Mouse (Mus musculus) CH12.LX (cell line): ENCODE measurements around the gene Emd. TPM values are rescaled to one million over a fixed set of nuclear protein-coding genes. Genes with fewer than 3 reads are reported as not detected.

Experiments
- DNase-seq: peaks from one replicate; pipeline ENCODE4 v3.0.0-alpha.2; 2013; ENCODE audit errors: extremely low read depth
- H3K27ac ChIP-seq: 2 replicates; pipeline ENCODE4 v1.5.1; 2012; ENCODE audit warnings: low read depth, mild to moderate bottlenecking, control low read depth, moderate library complexity; ENCODE audit not compliant: insufficient read depth
- H3K27me3 ChIP-seq: replicated peaks from 2 replicates; pipeline ENCODE3; 2012; ENCODE audit warnings: inconsistent platforms
- H3K36me3 ChIP-seq, 2 experiments: replicated peaks in 1 of 2; 2 replicates each; pipeline versions ENCODE3 to v1.6.1; 2012; ENCODE audit warnings: inconsistent platforms in 1 of 2, low read length in 1 of 2, mild to moderate bottlenecking in 1 of 2, mixed read lengths in 1 of 2, moderate library complexity in 1 of 2; ENCODE audit not compliant: control insufficient read depth in 1 of 2, insufficient read depth in 1 of 2
- H3K4me1 ChIP-seq, 2 experiments: 2 replicates each; pipeline ENCODE4 v1.6.1; 2012; ENCODE audit warnings: inconsistent platforms in 1 of 2, moderate library complexity in 1 of 2; ENCODE audit not compliant: insufficient read depth in 2 of 2, control insufficient read depth in 1 of 2
- H3K4me2 ChIP-seq: 2 replicates; pipeline ENCODE4 v1.6.1; 2012; ENCODE audit warnings: low read depth, mild to moderate bottlenecking, control low read depth; ENCODE audit not compliant: poor library complexity, insufficient read depth, severe bottlenecking
- H3K4me3 ChIP-seq, 3 experiments: fragments of 150-350 bp in 1 of 3; sonication (generic) in 1 of 3; replicated peaks in 1 of 3; 2 replicates each; pipeline versions ENCODE3 to v1.5.1; 2011 to 2012; ENCODE audit warnings: low read depth in 2 of 3, low read length in 2 of 3, mild to moderate bottlenecking in 2 of 3, moderate library complexity in 2 of 3, control low read depth in 1 of 3, improper control_type of control experiment in 1 of 3, inconsistent platforms in 1 of 3, mixed read lengths in 1 of 3; ENCODE audit not compliant: poor library complexity in 1 of 3
- H3K79me2 ChIP-seq: replicated peaks from 2 replicates; pipeline ENCODE4 v1.6.1; 2012; ENCODE audit warnings: mild to moderate bottlenecking, moderate library complexity; ENCODE audit not compliant: control insufficient read depth, poor library complexity, insufficient read depth, severe bottlenecking; ENCODE audit errors: extremely low read depth
- H3K9ac ChIP-seq: 2 replicates; pipeline ENCODE4 v1.6.1; 2012; ENCODE audit warnings: low read depth, mild to moderate bottlenecking, control low read depth, moderate library complexity; ENCODE audit not compliant: insufficient read depth
- H3K9me3 ChIP-seq: replicated peaks from 2 replicates; pipeline ENCODE3; 2012; ENCODE audit warnings: low read length, inconsistent platforms, mixed read lengths
- CHD2 ChIP-seq: IDR thresholded peaks from 2 replicates; pipeline ENCODE4 v1.6.1; 2011; ENCODE audit warnings: low read length, improper control_type of control experiment
- GABPA ChIP-seq: IDR thresholded peaks from 2 replicates; pipeline ENCODE4 v1.6.1; 2012; ENCODE audit warnings: low read depth, low read length, improper control_type of control experiment, inconsistent platforms; ENCODE audit not compliant: insufficient replicate concordance
- HCFC1 ChIP-seq: IDR thresholded peaks from 2 replicates; pipeline ENCODE4 v1.6.1; 2012; ENCODE audit warnings: low read depth, mild to moderate bottlenecking, inconsistent platforms, low read length, improper control_type of control experiment
- IRF4 ChIP-seq: IDR thresholded peaks from 2 replicates; pipeline ENCODE4 v1.6.1; 2014; ENCODE audit warnings: low read depth, mild to moderate bottlenecking, inconsistent platforms, low read length, improper control_type of control experiment
- JUN ChIP-seq: IDR thresholded peaks from 2 replicates; pipeline ENCODE4 v1.6.1; 2011; ENCODE audit warnings: low read depth, mild to moderate bottlenecking, low read length, improper control_type of control experiment, moderate library complexity; ENCODE audit not compliant: insufficient read depth
- JUND ChIP-seq: conservative IDR thresholded peaks from 2 replicates; pipeline ENCODE4 v1.6.1; 2011; ENCODE audit warnings: low read depth, low read length, improper control_type of control experiment
- MAZ ChIP-seq: IDR thresholded peaks from 2 replicates; pipeline ENCODE4 v1.6.1; 2012; ENCODE audit warnings: low read depth, mild to moderate bottlenecking, inconsistent platforms, low read length, improper control_type of control experiment, moderate library complexity
- MYC ChIP-seq: IDR thresholded peaks from 2 replicates; pipeline ENCODE4 v1.6.1; 2011; ENCODE audit warnings: low read depth, mild to moderate bottlenecking, improper control_type of control experiment, low read length
- SIN3A ChIP-seq: IDR thresholded peaks from 2 replicates; pipeline ENCODE4 v1.6.1; 2012; ENCODE audit warnings: low read length, improper control_type of control experiment, inconsistent platforms
- TBP ChIP-seq: conservative IDR thresholded peaks from 2 replicates; pipeline ENCODE4 v1.6.1; 2011; ENCODE audit warnings: low read depth, low read length, improper control_type of control experiment
- TCF12 ChIP-seq: IDR thresholded peaks from 2 replicates; pipeline ENCODE4 v1.6.1; 2014; ENCODE audit warnings: low read depth, mild to moderate bottlenecking, inconsistent platforms, low read length, improper control_type of control experiment
- ZKSCAN1 ChIP-seq: IDR thresholded peaks from 2 replicates; pipeline ENCODE4 v1.6.1; 2012; ENCODE audit warnings: low read depth, inconsistent platforms, low read length, improper control_type of control experiment, borderline replicate concordance
- ZMIZ1 ChIP-seq: IDR thresholded peaks from 2 replicates; pipeline ENCODE4 v1.6.1; 2012; ENCODE audit warnings: low read depth, mild to moderate bottlenecking, inconsistent platforms, low read length, improper control_type of control experiment
- ZNF384 ChIP-seq: IDR thresholded peaks from 2 replicates; pipeline ENCODE4 v1.6.1; 2012; ENCODE audit warnings: low read depth, low read length, improper control_type of control experiment, inconsistent platforms
- dilution Hi-C: fragments of 300-500 bp; cut with MboI; formaldehyde crosslinking; loops from 2 replicates; pipeline ENCODE4 v1.14.3; 2020; ENCODE audit warnings: low sequenced_read_pairs; ENCODE audit not compliant: extremely low pct_unique_long_range_greater_than_20kb, extremely low pct_ligation_motif_present
- in situ Hi-C: fragments of 300-500 bp; cut with MboI; formaldehyde crosslinking; loops from 3 replicates; pipeline ENCODE4 v1.14.3; 2019; ENCODE audit warnings: low sequenced_read_pairs, low pct_ligation_motif_present, low pct_unique_long_range_greater_than_20kb, mixed read lengths
- polyA plus RNA-seq: library from polyadenylated mRNA; unstranded; fragments of >175 nt; gene quantifications from 2 replicates; pipeline ENCODE4 v1.2.1, GENCODE M21; 2012; ENCODE audit warnings: low read depth; ENCODE audit not compliant: insufficient read length
- total RNA-seq, 2 experiments: library from RNA; depleted of rRNA; stranded (reverse); fragments of 300-350 nt in 1 of 2; fragments of >200 nt in 1 of 2; gene quantifications; 2 replicates each; pipeline ENCODE4 v1.2.3; 2012 to 2014

The Emd gene
- total and polyA plus RNA-seq, 3 experiments, result 65.4 to 132 (median 99.4) TPM

DNA sequence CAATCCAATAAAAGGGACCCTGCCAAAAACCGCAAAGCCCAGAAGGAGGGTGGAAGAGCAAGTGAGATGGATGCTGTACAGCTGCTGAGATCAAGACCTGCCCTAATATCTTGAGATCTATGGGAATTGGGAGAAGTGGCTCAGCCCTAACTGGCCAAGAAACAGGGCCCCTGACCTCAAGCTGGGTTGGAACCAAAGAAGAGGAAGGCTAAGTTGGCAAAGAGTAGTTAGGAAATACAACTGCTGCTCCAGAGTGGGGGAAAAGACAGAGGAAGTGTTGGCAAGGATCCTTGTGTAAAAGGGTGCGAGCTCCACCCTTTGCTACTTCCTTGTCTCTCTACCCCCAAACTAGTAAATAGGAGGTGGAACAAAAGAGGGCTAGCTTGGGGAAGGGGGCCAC lies 11.1 kb upstream of the Emd start:
- Histone ChIP-seq H3K27me3 (no peaks in the 10 kb centered on the region), H3K9me3 (no peaks in the 10 kb centered on the region), H3K27ac (peak overlapping the region; percentile 53), H3K36me3 (peaks cover 41 to 47% of the 10 kb centered on the region in 2 experiments), H3K79me2 (peaks cover 13% of the 10 kb centered on the region; the same call in 1 of the 2 replicates), H3K4me1 (peaks cover 4 to 17% of the 10 kb centered on the region in 2 experiments; a peak in 3 of 4 replicates), H3K4me3 (no peak overlapping the region), H3K9ac (no peak overlapping the region), H3K4me2 (peak overlapping the region; percentile 45; the same call in 1 of the 2 replicates)
- no peak for DNase-seq
- TF ChIP-seq TBP (no peak), ZMIZ1 (no peak), GABPA (no peak), TCF12 (no peak), SIN3A (no peak), JUN (no peak), ZKSCAN1 (no peak), CHD2 (no peak), JUND (no peak)
- in situ Hi-C loops (loop anchor here (10.0 kb wide), 1 partner anchor 119 kb away; the partner anchor contains the start of gene Opn1mw), dilution Hi-C loops (no loop called here)

DNA sequence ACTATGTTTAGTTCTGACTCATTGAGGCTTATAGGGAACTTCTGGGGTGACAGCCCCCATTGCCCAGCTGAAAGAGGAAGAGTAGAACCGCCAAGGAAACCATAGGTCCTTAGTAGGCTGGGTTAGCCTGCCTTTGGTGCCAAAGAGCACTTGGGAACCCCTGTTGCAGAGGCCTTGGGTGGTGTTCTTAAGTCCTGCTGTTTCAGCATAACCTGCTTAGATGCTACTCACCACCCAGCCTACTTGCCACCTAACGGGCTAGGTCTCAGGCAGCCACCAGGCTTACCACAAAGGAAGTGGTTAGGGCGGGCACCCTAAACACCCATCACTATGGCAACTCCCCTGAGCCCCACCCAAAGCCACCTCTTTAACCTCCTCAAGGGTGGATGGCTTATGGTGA lies 10.7 kb upstream of the Emd start:
- TF ChIP-seq ZKSCAN1 (no peak), JUND (no peak), GABPA (no peak), HCFC1 (no peak), MYC (no peak), MAZ (no peak)
- TF ChIP-seq, all 38 proteins: peak for 0
- DNase-seq, result peak; percentile 66
- Histone ChIP-seq H3K79me2 (peaks cover 13% of the 10 kb centered on the region; the same call in 1 of the 2 replicates), H3K27me3 (no peaks in the 10 kb centered on the region), H3K27ac (peak overlapping the region; percentile 53; the same call in 1 of the 2 replicates), H3K4me3 (no peak overlapping the region), H3K9me3 (no peaks in the 10 kb centered on the region), H3K4me2 (peak overlapping the region; percentile 90), H3K9ac (no peak overlapping the region), H3K4me1 (peaks cover 4 to 19% of the 10 kb centered on the region in 2 experiments; a peak in 3 of 4 replicates), H3K36me3 (peaks cover 39 to 43% of the 10 kb centered on the region in 2 experiments)
- dilution Hi-C loops (no loop called here), in situ Hi-C loops (loop anchor here (10.0 kb wide), 1 partner anchor 119 kb away; the partner anchor contains the start of gene Opn1mw)

GRCm38 (mm10) chrX:74244614-74245083 lies 9.8 kb upstream of the Emd start:
- H3K27me3 ChIP-seq, result no peaks in the 10 kb centered on the region
- peak overlapping the region; percentile 80; the same call in 1 of the 2 replicates for H3K9ac ChIP-seq
- peaks cover 13% of the 10 kb centered on the region; the same call in 1 of the 2 replicates for H3K79me2 ChIP-seq
- H3K27ac ChIP-seq, result peak overlapping the region; percentile 53; the same call in 1 of the 2 replicates
- no peaks in the 10 kb centered on the region for H3K9me3 ChIP-seq
- in situ Hi-C loops (loop anchor here (5.0 to 10.0 kb wide), 2 partner anchors 120 to 168 kb away; partner anchors contain the start of gene Opn1mw), dilution Hi-C loops (no loop called here)
- H3K36me3 ChIP-seq, result peaks cover 31 to 35% of the 10 kb centered on the region in 2 experiments
- H3K4me3 ChIP-seq, result peak overlapping the region in 2 of 3 experiments; percentile 58 to 88
- no peak for TF ChIP-seq JUN
- peak; percentile 67 for TF ChIP-seq IRF4
- peak; percentile 53 for TF ChIP-seq ZNF384
- DNase-seq, result peak; percentile 34
- H3K4me2 ChIP-seq, result peak overlapping the region; percentile 90
- peaks cover 4 to 24% of the 10 kb centered on the region in 2 experiments; a peak in 3 of 4 replicates for H3K4me1 ChIP-seq
